Mouse (Mus musculus): ENCODE data around the gene Gm7075.
"Not testable (repeated sequence)": the region's sequence is repeated elsewhere in the genome, so short reads cannot be mapped to it uniquely, and the experiment has no call there.

Gene Gm7075

DNA sequence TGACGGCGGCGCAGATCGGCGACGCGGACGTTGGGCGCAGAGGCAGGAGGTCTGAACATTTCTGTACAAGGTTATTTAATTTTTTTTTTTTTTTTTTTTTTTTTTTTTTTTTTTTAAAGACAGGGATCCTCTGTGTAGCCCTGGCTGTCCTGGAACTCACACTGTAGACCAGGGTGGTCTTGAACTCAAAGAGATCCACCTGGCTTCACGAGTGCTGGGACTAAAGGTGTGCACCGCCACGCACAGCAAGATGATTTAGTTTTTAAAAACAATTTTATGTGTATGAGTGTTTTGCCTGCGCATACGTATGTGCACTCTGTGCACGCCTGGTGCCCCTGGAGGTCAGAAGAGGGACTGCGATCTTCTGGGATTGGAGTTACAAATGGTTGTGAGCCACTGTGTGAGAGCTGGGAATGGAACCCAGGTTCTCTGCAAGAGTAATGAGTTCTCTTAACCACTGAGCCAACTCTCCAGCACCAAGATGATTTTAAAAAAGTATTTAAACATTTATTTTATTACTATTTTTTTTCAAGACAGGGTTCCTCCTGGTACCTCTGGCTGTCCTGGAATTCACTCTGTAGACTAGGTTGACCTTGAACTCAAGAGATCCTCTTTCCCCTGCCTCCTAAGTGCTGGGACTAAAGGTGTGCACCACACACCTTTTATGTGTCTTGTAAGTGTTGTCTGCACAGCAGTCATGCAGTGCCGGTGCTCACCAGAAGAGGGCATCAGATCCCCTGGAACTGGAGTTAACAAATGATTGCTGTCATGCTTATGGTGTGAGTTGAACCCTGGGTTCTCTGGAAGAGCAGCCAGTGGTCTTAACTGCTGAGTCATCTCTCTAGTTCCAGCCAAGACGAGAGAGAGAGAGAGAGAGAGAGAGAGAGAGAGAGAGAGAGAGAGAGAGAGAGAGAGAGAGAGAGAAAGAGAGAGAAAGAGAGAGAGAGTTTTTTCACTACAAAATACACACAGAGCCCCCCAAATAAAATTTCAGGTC, at the start of gene Gm7075:
Gene Gm7075 (minus strand): TSS at position 51 of the 997 bp plus-strand sequence.
- peak; percentile 62 for DNase-seq (ENCODE audit: low read depth, low spot score)

DNA sequence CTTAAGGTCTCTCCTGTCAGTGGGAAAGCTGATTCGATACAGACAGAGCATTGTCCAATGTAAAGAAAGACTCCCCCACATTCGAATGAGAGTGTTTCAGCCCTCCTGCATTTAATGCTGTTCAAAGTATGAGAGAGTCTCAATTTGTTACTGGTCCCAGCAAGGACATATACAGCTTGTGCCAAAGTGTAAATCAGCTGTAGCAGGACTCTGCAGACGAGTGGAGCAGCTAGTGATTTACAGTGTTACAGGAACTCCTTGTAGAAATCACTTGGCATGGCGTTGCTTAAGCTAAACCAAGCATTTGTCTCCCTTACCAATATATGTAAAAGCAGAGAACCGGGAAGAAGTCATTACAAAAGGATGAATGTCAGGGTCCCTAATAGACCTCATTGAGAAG, 39.3 kb upstream of the Gm7075 start:
- no peak for DNase-seq (ENCODE audit: low read depth, low spot score)

GRCm38 (mm10) chr10:63457292-63458128, 35.9 kb upstream of the Gm7075 start:
- no peak for DNase-seq (ENCODE audit: low read depth, low spot score)

- no peak for DNase-seq (ENCODE audit: low read depth, low spot score)
Observed at GRCm38 (mm10) chr10:63455110-63455878, 33.7 kb upstream of the Gm7075 start.

DNA sequence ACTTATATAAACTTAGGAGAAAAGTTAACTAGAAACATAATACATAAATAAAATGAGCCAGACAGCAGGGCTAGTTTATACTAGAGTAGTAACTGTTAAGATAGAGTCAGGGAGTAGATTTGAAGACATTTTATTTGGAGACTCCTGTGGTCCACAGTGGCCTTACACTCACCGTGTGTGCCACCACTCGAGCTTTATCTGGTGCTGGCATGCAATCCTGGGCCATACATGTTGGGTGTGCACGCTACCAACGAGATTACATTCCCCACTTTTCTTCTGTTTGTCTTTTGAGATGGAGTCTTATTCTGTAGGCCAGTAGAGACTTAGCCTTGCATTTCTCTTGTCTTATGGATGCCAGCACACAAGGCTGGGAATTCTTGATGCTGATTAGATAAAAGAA, 32.3 kb upstream of the Gm7075 start:
- DNase-seq (ENCODE audit: low read depth, low spot score), result no peak

DNA sequence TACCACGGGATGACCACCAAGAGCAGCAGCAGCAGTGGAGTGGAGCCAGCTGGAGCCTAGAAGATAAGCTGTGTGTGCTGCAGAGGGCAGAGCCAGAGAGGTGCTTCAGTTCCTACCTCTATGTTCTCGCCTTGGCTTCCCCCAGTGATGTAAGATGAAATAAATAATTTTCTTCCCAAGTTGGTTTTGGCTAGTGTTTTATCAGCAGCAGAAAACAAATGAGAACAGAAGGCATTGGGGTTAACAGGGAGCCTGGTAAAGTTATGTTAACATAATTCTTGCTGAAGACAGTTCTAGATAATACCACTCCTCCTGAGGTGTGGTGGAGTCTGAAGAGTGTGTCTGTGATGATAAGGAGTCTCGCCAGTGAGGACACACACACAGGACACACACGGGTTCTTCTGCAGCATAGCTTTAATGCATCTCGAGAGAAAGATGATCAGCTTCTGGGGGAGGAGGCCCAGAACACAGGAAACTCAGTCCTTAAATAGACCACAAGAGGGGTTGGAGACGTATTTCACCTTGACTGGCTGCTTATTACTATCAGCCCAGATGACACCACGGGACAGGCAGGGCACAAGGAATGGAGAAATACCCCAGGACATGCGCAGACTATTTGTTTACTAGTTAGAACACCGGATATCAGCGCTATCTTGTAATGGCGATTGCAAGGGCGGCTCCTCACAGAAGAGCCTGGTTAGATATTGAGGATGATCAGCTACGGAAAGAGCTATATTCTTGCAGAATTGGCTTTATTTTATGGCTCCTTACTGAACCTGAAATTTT, 23.2 kb upstream of the Gm7075 start:
- not testable (repeated sequence) for DNase-seq (ENCODE audit: low read depth, low spot score)

GRCm38 (mm10) chr10:63439694-63440228, 18.2 kb upstream of the Gm7075 start:
- no peak for DNase-seq (ENCODE audit: low read depth, low spot score)

- DNase-seq (ENCODE audit: low read depth, low spot score), result no peak
Observed at GRCm38 (mm10) chr10:63438736-63439262, 17.2 kb upstream of the Gm7075 start.

GRCm38 (mm10) chr10:63432887-63433286, 11.3 kb upstream of the Gm7075 start:
- no peak for DNase-seq (ENCODE audit: low read depth, low spot score)

- no peak for DNase-seq (ENCODE audit: low read depth, low spot score)
Observed at GRCm38 (mm10) chr10:63432099-63432498, 10.5 kb upstream of the Gm7075 start.

GRCm38 (mm10) chr10:63431221-63431736, 9.7 kb upstream of the Gm7075 start:
- DNase-seq (ENCODE audit: low read depth, low spot score), result no peak

- DNase-seq (ENCODE audit: low read depth, low spot score), result peak; percentile 96
Observed at GRCm38 (mm10) chr10:63429785-63430305, 8.3 kb upstream of the Gm7075 start, which contains the start of gene Ctnna3. Gene Ctnna3, plus strand, starts transcription at chr10:63430098.

DNA sequence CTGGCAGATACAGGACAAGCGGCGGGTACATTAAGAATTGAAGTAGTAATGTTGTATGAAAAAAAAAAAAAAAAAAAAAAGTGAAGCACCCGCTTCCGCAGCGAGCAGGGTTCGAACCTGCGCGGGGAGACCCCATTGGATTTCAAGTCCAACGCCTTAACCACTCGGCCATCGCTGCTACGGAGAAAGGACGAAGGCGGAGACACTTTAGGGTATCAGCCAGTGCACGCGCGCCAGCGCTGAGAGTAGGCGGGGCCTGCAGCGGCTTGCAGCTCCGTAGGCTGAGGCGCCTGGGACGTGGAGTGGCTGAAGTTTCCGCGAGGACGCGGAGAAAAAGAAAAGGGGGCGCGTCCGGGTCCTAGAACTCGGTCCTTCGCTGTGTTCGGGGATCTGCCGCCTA, 7.8 kb upstream of the Gm7075 start:
- DNase-seq (ENCODE audit: low read depth, low spot score), result peak; percentile 98

DNA sequence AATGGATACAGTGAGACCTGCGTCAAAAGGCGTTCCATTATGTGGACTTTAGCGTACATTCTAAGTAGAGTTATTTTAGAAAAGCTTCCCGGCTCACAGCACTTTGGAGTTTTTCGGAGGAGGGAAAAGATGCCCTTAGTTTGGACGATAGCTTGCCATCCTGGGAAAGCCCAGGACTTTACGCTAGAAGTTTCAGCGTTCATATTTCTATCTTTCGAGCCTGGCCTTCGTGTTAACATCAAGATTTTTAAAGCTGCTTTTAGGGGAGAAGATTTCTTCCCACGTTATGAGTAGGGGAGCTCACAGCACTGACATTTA, 7.4 kb upstream of the Gm7075 start:
- no peak for DNase-seq (ENCODE audit: low read depth, low spot score)

DNA sequence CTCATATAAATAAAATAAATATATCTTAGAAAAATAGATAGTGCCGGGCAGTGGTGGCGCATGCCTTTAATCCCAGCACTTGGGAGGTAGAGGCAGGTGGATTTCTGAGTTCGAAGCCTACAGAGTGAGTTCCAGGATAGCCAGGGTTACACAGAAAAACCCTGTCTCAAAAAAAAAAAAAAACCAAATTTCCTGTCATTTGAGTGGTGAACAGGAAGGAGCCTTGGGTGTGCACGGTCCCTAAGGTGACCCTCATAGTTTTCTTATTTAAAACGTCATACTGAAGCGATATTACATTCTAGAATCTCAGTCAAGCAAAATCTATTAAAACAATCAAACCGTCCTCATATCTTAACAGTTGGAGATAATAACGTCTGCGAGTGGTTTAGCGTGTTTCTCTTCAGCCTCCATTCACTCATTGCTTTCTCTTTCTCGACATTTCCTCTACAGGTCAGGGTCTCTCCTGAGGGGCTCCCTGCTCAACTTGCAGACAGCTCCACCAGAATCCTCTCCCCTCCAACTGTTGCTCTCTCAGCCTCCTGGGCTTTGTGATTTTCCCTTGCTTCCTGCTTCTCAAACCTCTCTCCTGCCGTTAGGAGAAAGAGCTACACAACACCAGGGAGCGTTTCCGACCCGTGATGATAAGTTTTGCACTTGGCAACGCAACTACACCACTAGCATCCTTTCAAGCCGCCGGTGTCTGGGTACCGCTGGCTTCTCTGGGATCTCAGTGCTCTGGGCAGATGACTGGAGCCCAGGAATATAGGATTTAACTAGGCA, 6.8 kb upstream of the Gm7075 start:
- DNase-seq (ENCODE audit: low read depth, low spot score), result peak; percentile 67

DNA sequence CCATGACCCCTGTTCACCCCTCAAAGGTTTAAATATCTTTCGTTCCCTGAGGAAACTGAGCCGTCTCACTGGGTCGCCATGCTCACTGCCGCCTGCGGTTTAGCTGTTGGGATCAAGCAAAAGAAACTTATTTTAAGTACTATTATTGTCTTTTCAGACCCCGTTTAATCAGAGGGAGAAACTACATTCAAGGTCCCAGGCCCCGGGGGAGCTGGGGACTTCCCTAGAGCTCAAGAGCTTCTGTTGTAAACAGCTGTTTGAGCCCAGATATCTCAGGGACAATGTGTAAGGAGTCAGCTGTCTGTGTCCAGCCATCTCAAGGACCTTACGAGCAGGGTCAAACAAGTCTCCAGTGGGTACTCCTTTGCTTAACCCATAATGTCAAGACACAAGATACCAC, 5.6 kb upstream of the Gm7075 start:
- DNase-seq (ENCODE audit: low read depth, low spot score), result no peak

DNA sequence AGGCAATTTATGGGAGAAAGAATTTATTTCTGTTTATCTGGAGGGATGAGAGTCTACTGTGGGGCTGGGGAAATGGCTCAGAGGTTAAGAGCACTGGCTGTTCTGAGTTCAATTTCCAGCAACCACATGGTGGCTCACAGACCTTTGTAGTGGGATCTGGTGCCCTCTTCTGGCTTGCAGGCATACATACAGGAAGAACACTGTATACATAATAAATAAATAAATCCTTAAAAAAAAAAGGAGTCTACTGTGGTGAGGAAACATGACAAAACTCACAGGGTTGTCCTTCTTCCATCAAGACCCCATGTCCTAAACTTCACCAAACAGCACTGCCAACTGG, 2.9 kb upstream of the Gm7075 start:
- peak; percentile 73 for DNase-seq (ENCODE audit: low read depth, low spot score)

DNA sequence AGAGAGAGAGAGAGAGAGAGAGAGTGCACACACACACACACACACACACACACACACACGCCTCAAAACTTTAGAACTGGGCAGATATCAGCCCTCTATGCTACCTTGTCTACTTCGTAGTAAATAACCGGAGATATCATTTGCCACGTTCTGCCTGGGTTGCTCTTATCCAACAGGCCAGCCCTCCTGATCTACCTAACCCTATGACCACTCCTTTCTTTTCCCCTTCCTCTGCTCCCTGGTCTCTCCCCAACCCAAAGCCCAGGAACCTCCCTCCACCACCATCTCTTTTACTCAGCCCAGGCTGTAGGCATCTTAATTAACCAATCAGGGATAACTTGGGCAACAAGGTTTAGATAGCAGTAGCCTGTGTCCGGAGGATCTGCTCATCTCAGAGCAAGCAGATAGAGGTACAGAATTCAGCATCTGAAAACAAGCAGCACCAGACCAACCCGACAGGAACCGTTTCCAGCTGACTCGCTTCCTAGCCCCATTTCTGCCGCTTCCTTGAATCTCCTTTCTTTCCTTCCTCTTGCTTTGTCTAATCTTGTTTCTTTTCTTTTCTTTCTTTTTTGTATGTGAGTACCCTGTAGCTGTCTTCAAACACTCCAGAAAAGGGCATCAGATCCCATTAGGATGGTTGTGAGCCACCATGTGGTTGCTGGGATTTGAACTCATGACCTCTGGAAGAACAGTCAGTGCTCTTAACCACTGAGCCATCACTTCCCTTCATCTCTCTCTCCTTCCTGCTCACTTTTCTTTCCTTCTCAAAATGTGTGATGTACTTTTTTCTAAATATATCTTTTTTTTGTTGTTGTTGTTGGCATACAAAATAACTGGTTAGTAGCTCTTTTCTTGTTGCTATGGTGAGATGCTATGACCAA, 2.2 kb upstream of the Gm7075 start:
- no peak for DNase-seq (ENCODE audit: low read depth, low spot score)
